Mouse (Mus musculus) monocyte, adult 5-6 weeks (primary cell): ENCODE measurements around the gene Adgb. TPM values are rescaled to one million over a fixed set of nuclear protein-coding genes. Genes with fewer than 3 reads are reported as not detected.

Experiments used
- ATAC-seq: fragments of 153-309, 156-312 bp; replicated peaks from 2 replicates; pipeline ENCODE4 v1.8.0; 2017; ENCODE audit warnings: mild to moderate bottlenecking; ENCODE audit not compliant: low TSS enrichment, insufficient number of reproducible peaks, severe bottlenecking, poor library complexity, low FRiP score
- total RNA-seq: library from RNA; stranded (forward); fragments of 200-1000, 200-491, 200-594 nt; gene quantifications from 3 replicates; pipeline ENCODE4 v1.2.3, GENCODE M21; 2017

The Adgb gene
- total RNA-seq, 1 experiment from 2014 or later = 0.29 TPM

DNA sequence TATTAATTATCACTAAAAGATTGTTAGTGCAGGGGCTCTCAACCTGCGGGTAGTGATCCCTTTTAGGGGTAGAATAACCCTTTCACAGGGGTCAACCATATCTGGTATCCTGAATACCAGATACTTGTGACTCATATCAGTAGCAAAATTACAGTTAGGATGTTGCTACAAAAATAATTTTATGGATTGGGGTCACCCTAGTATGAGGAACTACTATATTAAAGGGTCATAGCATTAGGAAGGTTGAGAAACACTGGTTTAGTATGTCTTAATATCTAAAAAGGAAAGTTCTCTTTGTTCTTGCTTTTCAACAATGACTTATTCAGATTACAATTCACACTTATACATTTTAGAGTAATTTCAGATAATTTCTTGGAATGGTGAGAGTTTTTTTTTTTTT is 108.1 kb downstream of the Adgb start:
- no peak for ATAC-seq

DNA sequence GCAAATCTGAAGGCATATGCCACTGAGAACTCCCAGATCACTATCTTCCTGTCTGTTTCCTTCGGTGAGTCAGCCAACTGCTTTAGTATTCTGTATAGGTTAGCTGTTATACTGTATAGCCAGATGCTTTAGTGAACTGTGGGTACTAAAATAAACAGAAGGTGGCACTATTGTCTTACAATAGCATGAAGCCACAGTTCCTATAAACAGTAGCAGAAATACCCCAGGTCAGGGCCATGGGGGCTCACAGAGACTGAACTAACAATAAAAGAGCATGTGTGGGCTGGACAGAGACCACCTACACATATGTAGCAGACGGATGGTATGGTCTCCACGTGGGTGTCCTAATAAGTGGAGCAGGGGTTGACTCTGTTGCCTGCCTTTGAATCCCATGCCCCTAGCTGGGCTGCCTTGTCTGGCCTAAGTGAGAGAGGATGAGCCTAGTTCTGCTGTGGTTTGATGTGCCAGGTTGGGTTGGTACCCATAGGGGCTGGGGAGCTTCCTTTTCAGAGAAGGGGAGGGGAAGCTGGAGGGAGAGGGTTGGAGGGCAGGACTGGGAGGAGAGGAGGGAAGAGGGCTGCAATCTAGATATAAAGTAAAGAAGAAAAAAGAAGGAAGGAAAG is 116.4 kb downstream of the Adgb start:
- no peak for ATAC-seq

GRCm38 (mm10) chr10:10352184-10352583 is 119.9 kb downstream of the Adgb start:
- ATAC-seq = no peak

DNA sequence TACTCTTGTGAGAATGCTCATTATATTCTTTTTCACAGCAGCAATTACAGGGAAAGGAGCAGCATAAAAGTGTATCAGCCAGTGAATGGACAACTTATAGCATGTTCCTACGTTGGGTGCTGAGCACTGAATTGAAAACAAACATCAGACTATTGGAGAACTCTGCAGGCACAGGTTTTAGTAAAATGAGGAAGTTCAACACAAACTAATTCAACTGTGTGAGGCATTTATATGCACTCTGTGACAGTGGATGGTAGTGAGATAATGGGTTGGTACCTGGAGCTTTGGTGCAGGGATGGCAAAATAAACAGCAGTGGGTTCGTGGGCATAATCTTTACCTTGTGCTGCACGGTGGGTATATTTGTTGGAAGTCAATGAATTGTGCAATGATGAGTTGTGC is 121.6 kb downstream of the Adgb start:
- no peak for ATAC-seq

DNA sequence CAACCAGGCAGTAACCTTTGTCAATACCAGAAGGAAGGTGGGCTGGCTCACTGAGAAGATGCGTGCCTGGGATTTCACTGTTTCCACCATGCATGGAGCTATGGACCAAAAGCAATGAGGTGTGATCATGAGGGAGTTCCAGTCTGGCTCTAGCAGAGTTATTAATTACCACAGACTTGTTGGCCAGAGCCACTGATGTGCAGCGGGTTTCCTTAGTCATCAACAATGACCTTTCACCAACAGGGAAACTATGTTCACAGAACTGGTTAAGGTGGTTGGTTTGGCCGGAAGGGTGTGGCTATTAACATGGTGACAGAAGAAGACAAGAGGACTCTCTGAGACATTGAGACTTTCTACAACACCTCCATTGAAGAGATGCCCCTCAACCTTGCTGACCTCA is 128.2 kb downstream of the Adgb start:
- ATAC-seq = no peak

- no peak for ATAC-seq
These were observed 146.6 kb downstream of the Adgb start for GRCm38 (mm10) chr10:10325560-10325959.

GRCm38 (mm10) chr10:10322961-10323360 is 149.2 kb downstream of the Adgb start:
- ATAC-seq = no peak

DNA sequence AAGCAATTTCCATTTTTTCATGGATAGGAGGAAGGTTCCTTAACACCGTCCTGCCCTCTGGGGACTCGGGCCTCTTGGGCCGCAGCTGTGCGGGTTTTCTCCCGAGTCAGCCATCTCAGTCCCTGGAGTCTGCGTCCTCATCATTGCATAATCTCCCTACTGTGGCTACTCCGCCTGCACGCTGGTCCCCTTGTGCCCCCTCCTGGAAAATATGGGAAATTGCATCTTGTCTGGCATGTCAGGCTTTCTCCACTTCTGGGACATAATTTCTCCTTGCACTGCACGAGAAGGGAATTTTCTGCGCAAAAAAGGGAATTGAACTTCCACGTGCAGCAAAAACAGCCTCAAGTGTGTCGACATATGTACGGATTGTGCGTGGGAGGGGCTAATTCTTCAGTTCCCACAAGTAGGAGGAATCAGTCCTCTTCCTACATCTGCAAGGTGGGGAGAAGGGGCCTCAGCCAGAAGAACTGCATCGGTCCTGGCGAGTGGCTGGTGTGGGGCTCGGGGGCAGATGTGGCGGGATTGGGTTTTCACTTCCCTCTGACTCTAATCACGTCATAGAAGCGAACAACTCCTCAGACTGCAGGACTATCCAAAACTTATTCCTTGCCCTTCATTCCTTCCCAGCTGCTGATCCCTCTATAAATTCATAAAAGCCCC is 150.9 kb downstream of the Adgb start:
- ATAC-seq = peak; percentile 90

GRCm38 (mm10) chr10:10320364-10321083 is 151.6 kb downstream of the Adgb start:
- no peak for ATAC-seq

GRCm38 (mm10) chr10:10318086-10318485 is 154.0 kb downstream of the Adgb start:
- no peak for ATAC-seq

DNA sequence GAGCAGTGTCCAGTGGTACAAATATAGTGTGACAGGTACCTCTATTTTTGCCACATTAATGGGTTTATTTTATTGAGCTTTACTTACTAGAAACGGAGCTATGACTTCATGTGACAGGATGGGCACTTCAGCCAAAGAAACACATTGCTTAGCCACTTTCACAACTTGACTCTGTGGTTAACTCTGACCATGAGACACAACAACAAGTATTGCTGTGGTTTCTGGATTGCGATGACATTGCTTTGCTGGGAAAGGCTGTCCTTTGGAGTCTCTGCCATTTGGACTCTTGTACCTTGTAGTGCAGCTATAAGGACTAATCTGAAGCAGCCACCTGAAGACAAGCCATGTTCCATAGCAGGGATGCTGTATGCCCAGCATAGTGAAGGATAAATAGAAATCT is 156.5 kb downstream of the Adgb start:
- no peak for ATAC-seq

DNA sequence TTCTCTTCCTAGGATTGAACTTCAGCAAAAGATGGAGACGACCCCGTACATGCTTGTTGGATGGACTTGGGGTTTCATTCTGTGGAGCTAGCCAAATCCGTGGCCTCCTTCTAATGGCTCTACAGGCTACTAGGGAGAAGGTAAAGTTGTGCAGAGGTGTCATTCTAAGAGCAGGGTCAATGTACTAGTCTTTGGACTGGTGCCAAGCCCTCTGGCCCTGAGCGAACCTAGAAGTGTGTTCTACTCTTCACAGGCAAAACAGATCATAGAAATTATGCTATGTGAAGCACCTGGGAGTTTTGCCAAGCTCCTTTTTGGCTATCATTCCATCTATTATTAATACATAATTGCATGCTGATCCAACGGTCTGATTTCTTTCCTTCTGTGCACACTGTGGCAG is 157.6 kb downstream of the Adgb start:
- no peak for ATAC-seq

GRCm38 (mm10) chr10:10309877-10310426 is 162.2 kb downstream of the Adgb start:
- ATAC-seq = no peak

DNA sequence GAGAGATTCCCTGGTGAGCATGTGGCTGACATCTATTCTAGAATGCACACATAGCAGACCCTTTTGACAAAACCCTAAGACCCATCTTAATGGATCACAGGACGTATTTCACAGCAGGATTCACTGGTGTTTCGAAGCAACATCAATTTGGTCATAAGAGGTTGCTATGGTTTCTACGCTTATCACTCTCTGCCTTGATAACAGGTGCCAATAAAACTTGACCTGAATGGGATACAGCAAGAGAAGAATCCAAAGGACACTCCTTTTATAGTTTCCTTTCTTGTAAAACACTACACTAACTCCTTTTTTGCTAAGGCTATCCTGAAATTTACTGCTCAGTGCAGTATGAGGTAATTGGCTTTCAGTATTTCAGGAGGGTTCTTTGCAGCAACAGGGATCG is 163.1 kb downstream of the Adgb start:
- no peak for ATAC-seq

DNA sequence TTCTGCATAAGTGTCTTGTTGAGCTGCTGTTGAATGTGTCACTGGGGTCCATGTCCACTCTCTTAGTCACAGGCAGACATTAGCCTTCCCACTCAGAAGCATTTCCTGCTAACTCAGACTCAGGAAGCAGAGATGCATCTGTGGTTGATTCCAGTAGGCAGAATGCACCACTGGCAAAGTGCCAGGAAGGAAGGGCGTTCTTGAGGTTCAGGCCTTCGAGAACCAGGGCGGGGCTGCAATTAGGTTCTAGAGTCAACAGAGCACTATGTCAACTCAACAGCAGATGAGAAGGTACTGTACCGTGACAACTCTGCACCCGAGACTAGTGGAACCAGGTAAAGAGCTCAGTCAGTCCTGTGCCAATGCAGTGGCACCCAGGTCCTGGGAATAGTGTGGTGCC is 164.7 kb downstream of the Adgb start:
- 0 out of 2 replicates have a peak, but pooled peaks have one; percentile 53 for ATAC-seq

- ATAC-seq = no peak
These were observed 167.8 kb downstream of the Adgb start for GRCm38 (mm10) chr10:10304370-10304769.

DNA sequence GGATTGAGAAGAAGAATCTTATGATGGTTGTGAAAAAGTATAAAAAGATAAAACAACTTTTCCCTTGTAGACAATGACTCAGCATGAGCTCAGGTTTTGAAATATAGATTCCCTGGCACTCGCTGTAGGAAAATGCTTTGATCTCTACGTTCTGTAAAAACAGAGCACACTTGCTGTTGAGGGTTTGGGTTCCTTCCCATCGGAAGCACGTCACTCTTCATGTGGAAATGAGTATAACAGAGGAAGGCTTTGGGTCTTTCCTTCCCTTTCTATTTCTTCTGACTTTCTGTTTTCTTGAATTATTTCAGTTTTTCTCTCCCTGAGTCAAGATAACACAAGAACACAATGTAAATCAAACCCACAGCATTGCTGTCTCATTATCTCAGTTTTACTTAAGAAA is 170.4 kb downstream of the Adgb start:
- ATAC-seq = no peak

DNA sequence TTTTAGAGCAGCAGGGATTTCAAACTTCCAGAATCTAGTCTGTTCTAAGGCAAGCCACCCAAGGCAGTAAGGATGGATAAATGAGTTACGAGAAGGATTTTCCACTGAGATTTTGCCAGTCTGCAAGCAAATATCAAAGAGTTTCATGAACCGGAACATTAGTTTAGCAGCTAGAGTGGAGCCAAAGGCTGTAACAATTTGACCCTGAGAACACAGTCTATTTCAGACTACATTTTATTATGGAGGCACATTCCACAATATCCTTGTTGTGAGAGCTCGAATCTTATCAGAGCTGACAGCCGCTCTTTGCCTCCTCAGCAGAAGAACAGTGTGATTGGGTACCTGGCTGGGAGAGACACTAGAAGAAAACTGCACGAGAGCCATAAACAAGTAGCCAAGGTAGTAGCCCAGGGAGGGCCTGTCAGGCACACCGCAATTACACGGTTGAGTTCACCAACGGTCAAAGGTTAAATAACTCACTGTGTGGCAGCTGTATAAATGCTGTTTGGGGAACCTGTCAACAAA is 171.1 kb downstream of the Adgb start:
- ATAC-seq = no peak

DNA sequence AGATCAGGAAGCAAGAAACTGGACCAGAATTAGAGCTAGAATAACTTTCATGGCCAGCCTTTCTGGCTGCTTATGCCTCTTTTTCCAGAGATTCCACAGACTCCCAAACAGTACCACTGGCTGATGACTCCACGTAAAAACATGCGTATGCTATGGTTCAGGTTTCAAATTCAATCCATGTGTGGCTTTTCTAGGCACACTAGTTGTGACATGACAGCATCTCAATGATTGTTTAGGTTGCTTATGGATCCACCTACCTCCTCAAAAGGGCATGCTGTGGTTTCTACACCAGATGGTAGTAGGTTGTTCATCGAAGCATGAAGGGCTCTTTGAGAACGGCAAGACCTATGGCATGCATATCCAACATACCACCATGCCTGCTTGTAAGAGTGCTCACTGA is 172.1 kb downstream of the Adgb start:
- ATAC-seq = no peak
